Mouse (Mus musculus) liver, adult 2 months (tissue): Measurements from ENCODE around the gene Frmd5.

Experiments used
- CTCF ChIP-seq: fragments of 200-500 bp; IDR thresholded peaks from 2 replicates; pipeline ENCODE4 v1.5.1; 2011; ENCODE audit warnings: low read depth, low read length, control low read depth
- POLR2A ChIP-seq: fragments of 200-500 bp; IDR thresholded peaks from 2 replicates; pipeline ENCODE4 v1.6.1; 2011; ENCODE audit warnings: low read length, control low read depth; ENCODE audit not compliant: insufficient read depth; ENCODE audit errors: extremely low read depth

GRCm38 (mm10) chr2:121518106-121518505, 288.8 kb downstream of the Frmd5 start:
- no peak for TF ChIP-seq CTCF
- TF ChIP-seq POLR2A: no peak
